Mouse (Mus musculus) ES-Bruce4 (cell line): ENCODE measurements at regions not wholly inside any gene's neighbourhood (a gene's known extent, or its start where the extent isn't known, plus 50 kb on each side); places are given as distances from the start of the nearest gene placed in this dataset.

Experiments used
- CTCF ChIP-seq: IDR thresholded peaks from one replicate; pipeline ENCODE4 v1.8.1; 2011; ENCODE audit warnings: low read depth, low read length
- EP300 ChIP-seq: IDR thresholded peaks from 2 replicates; pipeline ENCODE4 v1.6.1; 2011; ENCODE audit warnings: low read depth, low read length; ENCODE audit not compliant: insufficient read depth

- TF ChIP-seq CTCF (no peak), EP300 (no peak)
These were observed 1813.7 kb downstream of the 9330182O14Rik start for GRCm38 (mm10) chr15:41947888-41948287.
